Mouse (Mus musculus) megakaryocyte, embryonic 14.5 days (primary cell): ENCODE measurements at regions not wholly inside any gene's neighbourhood (a gene's known extent, or its start where the extent isn't known, plus 50 kb on each side); places are given as distances from the start of the nearest gene placed in this dataset.
A peak's percentile ranks its signal among the peaks of the same experiment; 100 is the strongest.

Experiments used
- H3K27me3 ChIP-seq: replicated peaks from 2 replicates; pipeline ENCODE3; 2012; ENCODE audit warnings: inconsistent platforms
- H3K36me3 ChIP-seq: replicated peaks from 2 replicates; pipeline ENCODE3; 2012; ENCODE audit warnings: low read length, inconsistent platforms, mixed read lengths
- H3K4me1 ChIP-seq: 2 replicates; pipeline ENCODE4 v1.6.1; 2012; ENCODE audit warnings: inconsistent platforms
- H3K4me3 ChIP-seq: replicated peaks from 2 replicates; pipeline ENCODE3; 2012; ENCODE audit warnings: moderate library complexity, mild to moderate bottlenecking, inconsistent platforms
- H3K9me3 ChIP-seq: 2 replicates; pipeline ENCODE4 v1.6.1; 2012; ENCODE audit warnings: inconsistent platforms
- FLI1 ChIP-seq: IDR thresholded peaks from 2 replicates; pipeline ENCODE4 v1.6.1; 2012; ENCODE audit warnings: low read length, inconsistent platforms, mixed read lengths
- GATA1 ChIP-seq: IDR thresholded peaks from 3 replicates; pipeline ENCODE4 v1.6.1; 2012; ENCODE audit warnings: mixed read lengths, low read length, inconsistent platforms, borderline replicate concordance

DNA sequence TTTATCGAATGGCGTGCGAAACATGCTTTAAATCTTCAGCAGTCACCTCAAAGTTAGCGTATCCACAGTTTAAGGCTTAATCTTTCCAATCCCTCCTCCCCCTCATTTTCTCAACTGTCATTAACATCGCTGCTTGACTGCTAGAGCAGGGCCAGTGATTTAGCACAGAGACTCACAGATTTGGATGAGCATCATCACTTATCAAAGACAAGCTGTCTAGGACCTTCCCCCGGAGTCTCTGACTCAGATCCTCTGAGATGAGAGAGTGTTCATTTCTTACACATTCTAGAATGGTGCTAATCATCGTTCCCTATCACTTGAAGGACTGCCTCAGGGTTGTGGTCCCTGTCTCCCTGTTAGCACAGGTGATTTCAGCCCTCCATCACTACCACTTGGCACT is 112.1 kb upstream of the Tmem132c start:
- Histone ChIP-seq H3K36me3 (no peaks in the 10 kb centered on the region), H3K9me3 (peaks cover 63% of the 10 kb centered on the region)
- TF ChIP-seq GATA1 (no peak), FLI1 (no peak)

DNA sequence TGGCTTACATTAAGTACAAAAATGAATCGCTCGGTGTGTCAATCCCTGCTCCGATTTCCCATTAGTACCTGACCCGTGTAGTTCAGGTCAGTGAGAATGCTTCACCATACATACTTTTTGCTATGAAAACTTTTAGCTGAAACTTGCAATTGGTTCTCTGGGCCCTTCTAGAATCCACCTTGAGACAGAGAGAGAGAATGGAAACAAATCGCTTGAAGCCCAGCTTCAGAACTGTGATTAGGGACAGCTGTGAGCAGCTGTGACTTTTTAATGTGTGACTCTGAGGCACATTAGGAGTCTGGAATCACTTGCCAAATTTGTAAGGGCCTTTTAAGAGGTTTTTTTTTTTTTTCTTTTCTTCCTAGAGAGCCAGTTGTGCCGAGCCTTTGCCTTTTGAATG is 107.2 kb upstream of the Tmem132c start:
- Histone ChIP-seq H3K9me3 (peaks cover 74% of the 10 kb centered on the region), H3K27me3 (no peaks in the 10 kb centered on the region), H3K4me1 (no peaks in the 10 kb centered on the region), H3K36me3 (no peaks in the 10 kb centered on the region), H3K4me3 (no peak overlapping the region)
- TF ChIP-seq GATA1: no peak
- no peak for TF ChIP-seq FLI1

More for the DNA sequence above, 112.1 kb upstream of the Tmem132c start:
- H3K4me1 ChIP-seq: no peaks in the 10 kb centered on the region
- peak overlapping the region; percentile 70 for H3K4me3 ChIP-seq
- H3K27me3 ChIP-seq: no peaks in the 10 kb centered on the region

DNA sequence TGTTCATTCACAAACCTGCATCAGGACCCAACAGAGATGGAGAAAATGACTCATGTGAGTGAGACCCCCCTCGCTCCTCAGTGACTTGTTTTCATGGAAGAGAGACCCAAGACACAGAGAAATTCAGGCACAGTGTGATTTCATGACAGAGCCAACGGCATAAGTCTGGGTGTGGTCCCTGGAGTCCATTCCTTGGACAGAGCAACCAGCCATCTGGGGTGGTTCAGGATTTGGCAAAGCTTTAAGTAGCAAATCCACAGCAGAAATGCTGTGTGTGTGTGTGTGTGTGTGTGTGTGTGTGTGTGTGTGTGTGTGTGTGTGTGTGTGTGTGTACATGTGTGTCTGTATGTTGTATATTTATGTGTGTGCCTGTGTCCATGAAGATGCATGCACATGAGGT is 101.0 kb upstream of the Tmem132c start:
- Histone ChIP-seq H3K36me3 (no peaks in the 10 kb centered on the region), H3K9me3 (peaks cover 75% of the 10 kb centered on the region), H3K4me1 (no peaks in the 10 kb centered on the region), H3K27me3 (no peaks in the 10 kb centered on the region), H3K4me3 (no peak overlapping the region)
- TF ChIP-seq GATA1 (no peak), FLI1 (no peak)

DNA sequence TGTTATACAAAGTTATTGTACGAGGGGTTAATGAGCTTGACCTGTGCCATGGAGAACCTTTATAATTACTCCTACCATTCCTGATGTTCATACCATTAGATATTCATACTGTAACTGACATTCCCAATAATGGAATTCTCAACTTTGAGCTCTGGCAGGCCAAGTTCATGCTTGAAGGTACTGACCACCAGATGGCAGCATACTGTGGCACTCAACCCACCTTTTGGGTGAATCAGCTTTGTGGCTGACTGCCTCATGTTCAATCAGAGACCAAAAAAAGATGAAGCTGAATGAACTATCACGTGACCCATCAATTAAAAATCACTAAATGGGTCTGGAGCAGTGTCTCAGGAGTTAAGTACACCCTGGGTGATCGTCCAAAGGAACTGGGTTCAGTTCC is 81.3 kb upstream of the Tmem132c start:
- H3K4me1 ChIP-seq: no peaks in the 10 kb centered on the region
- TF ChIP-seq GATA1 (no peak), FLI1 (no peak)
- H3K27me3 ChIP-seq: no peaks in the 10 kb centered on the region
- H3K36me3 ChIP-seq: no peaks in the 10 kb centered on the region
- peaks cover 60% of the 10 kb centered on the region for H3K9me3 ChIP-seq
- no peak overlapping the region for H3K4me3 ChIP-seq

DNA sequence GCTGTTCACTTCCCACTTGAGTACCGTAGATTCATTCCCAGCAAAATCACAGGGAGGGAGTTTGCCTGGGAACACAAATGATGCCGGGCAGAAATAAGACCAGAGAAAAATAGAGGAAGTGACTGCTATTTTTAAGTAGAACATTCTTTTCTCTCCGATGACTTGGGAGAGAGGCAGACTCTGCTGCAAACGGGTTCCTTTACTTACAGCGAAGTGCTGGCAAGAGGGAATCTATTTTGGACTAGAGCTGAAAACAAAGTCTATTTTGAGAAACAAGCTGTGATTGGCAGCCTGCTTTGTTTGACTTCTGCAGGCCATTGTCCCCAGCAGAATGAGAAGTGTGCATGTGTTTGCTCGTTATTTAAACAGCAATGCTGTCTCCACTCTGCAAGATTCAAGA is 78.2 kb upstream of the Tmem132c start:
- no peak for TF ChIP-seq GATA1
- TF ChIP-seq FLI1: no peak
- no peak overlapping the region for H3K4me3 ChIP-seq
- peaks cover 56% of the 10 kb centered on the region for H3K9me3 ChIP-seq

DNA sequence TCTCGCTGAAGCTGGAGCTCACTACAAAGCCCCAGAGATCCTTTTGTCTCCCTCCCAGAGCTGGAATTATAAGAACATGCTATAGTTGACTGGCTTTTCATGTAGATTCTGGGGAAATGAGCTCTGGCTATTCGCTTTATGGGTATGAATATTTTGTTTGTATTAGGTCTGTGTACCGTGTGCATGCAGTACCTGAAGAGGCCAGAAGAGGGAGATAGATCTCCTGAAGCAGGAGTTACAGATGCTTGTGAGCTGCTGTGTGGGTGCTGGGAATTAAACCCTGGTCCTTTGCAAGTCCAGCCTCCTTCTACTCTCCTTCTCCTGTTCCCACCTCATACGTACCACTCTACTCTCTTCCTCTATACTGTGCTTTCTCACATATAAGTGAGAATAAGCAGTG is 52.6 kb upstream of the Tmem132c start:
- no peaks in the 10 kb centered on the region for H3K4me1 ChIP-seq

More for the DNA sequence above, 78.2 kb upstream of the Tmem132c start:
- no peaks in the 10 kb centered on the region for H3K4me1 ChIP-seq
- no peaks in the 10 kb centered on the region for H3K27me3 ChIP-seq
- H3K36me3 ChIP-seq: no peaks in the 10 kb centered on the region

More for the DNA sequence above, 52.6 kb upstream of the Tmem132c start:
- TF ChIP-seq FLI1 (no peak), GATA1 (no peak)
- Histone ChIP-seq H3K4me3 (no peak overlapping the region), H3K9me3 (peaks cover 80% of the 10 kb centered on the region), H3K36me3 (no peaks in the 10 kb centered on the region), H3K27me3 (no peaks in the 10 kb centered on the region)
